ENCODE assay signal across 10 mouse cellular contexts in the genomic region with DNA sequence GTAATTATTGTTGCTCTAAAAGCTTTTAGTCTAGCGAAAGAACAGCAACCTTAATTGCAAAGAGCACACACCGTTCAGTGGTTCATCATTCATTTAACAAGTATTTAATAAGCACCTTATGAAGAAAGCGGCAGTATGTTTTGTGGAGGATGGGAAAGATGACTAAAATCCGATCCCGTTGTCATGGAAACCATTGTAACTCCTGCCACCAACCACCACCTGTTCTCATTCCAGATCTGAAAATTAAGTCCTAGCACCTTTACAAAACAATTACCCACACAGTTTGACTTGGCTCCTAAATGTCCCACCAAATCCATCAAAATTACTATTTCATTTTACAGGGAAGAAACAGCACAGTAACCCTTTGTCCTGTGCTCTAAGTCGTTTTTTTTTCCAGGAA. TPM values are rescaled to one million over a fixed set of nuclear protein-coding genes. Genes with fewer than 3 reads are reported as not detected.
A peak's percentile ranks its signal among the peaks of the same experiment; 100 is the strongest.
DNase-seq lines count a peak whose midpoint lies in the region; ATAC-seq lines count a peak whose summit lies in the region.
"Had no signal": no experiment of that assay in that cellular context is flagged by ENCODE, and none has a peak within 500 bp of the region (broad histone marks: within the 10 kb centered on the region; RNA-seq: fewer than 3 reads in every experiment).

No protein-coding gene starts in this region.

- no peaks in the 10 kb centered on the region for H3K27me3 ChIP-seq in erythroblast, embryonic 14.5 days (ENCODE audit: control insufficient read depth)
- H3K27me3 ChIP-seq in embryonic facial prominence, embryonic 14.5 days (replicated peaks; ENCODE audit: control insufficient read depth, insufficient read depth, low read length) = no peaks in the 10 kb centered on the region
- no peaks in the 10 kb centered on the region for H3K27me3 ChIP-seq in stomach, embryonic 15.5 days (replicated peaks)

- peak overlapping the region; percentile 95 for H3K27ac ChIP-seq in embryonic facial prominence, embryonic 14.5 days (replicated peaks; ENCODE audit: low read depth, low read length)
- H3K27ac ChIP-seq in stomach, embryonic 15.5 days = 0 out of 2 replicates have a peak overlapping the region, but pooled peaks have one; percentile 23

- H3K9me3 ChIP-seq in erythroblast, embryonic 14.5 days (ENCODE audit: control insufficient read depth, low read length) = no peaks in the 10 kb centered on the region
- no peaks in the 10 kb centered on the region for H3K9me3 ChIP-seq in embryonic facial prominence, embryonic 14.5 days (ENCODE audit: control insufficient read depth, low read length)
- no peaks in the 10 kb centered on the region for H3K9me3 ChIP-seq in stomach, embryonic 15.5 days

- H3K4me1 ChIP-seq in erythroblast, embryonic 14.5 days (ENCODE audit: control insufficient read depth) = peaks cover 16% of the 10 kb centered on the region
- H3K4me1 ChIP-seq in embryonic facial prominence, embryonic 14.5 days (ENCODE audit: control insufficient read depth, insufficient read depth, low read length) = peaks cover 16% of the 10 kb centered on the region; the same call in 1 of the 2 replicates
- H3K4me1 ChIP-seq in stomach, embryonic 15.5 days = peaks cover 8% of the 10 kb centered on the region; the same call in 1 of the 2 replicates

- 41% methylated on average over 6 of the region's 6 CpGs for WGBS in embryonic facial prominence, embryonic 14.5 days
- 38% methylated on average over 6 of the region's 6 CpGs for WGBS in stomach, embryonic 15.5 days

- ATAC-seq in erythroblast, adult 5-6 weeks (replicated peaks; ENCODE audit: low FRiP score, poor library complexity, severe bottlenecking) = no peak
- ATAC-seq in embryonic facial prominence, embryonic 14.5 days (ENCODE audit: low read depth) = no peak
- no peak for ATAC-seq in stomach, embryonic 15.5 days (ENCODE audit: insufficient read depth, low FRiP score, low read depth)

- H3K9ac ChIP-seq in embryonic facial prominence, embryonic 14.5 days (ENCODE audit: low read depth, low read length) = peak overlapping the region; percentile 78; the same call in 1 of the 2 replicates
- H3K9ac ChIP-seq in stomach, embryonic 15.5 days = no peak overlapping the region

- H3K36me3 ChIP-seq in erythroblast, embryonic 14.5 days (ENCODE audit: control insufficient read depth) = no peaks in the 10 kb centered on the region
- no peaks in the 10 kb centered on the region for H3K36me3 ChIP-seq in embryonic facial prominence, embryonic 14.5 days (ENCODE audit: control insufficient read depth, insufficient read depth, low read length)
- H3K36me3 ChIP-seq in stomach, embryonic 15.5 days = no peaks in the 10 kb centered on the region

- H3K4me2 ChIP-seq in embryonic facial prominence, embryonic 14.5 days (ENCODE audit: low read depth, low read length) = peak overlapping the region; percentile 74
- peak overlapping the region; percentile 61 for H3K4me2 ChIP-seq in stomach, embryonic 15.5 days

- peak; percentile 31 for DNase-seq in 3T3-L1 (ENCODE audit: low read depth, low spot score)
- no peak for DNase-seq in embryonic facial prominence, embryonic 14.5 days (ENCODE audit: low spot score)
- peak; percentile 29 to 75 for DNase-seq in layer of hippocampus, postnatal 14 days (ENCODE audit: low spot score in 2 of 2)
- no peak for DNase-seq in adrenal gland, adult 2 months
- DNase-seq in urinary bladder, postnatal 25 days (ENCODE audit: low spot score) = no peak

- peak overlapping the region; percentile 90 for H3K4me3 ChIP-seq in erythroblast, embryonic 14.5 days (replicated peaks)
- peak overlapping the region; percentile 54; the same call in 1 of the 2 replicates for H3K4me3 ChIP-seq in embryonic facial prominence, embryonic 14.5 days (ENCODE audit: low read depth, low read length)
- H3K4me3 ChIP-seq in stomach, embryonic 15.5 days (replicated peaks) = peak overlapping the region; percentile 51; the same call in 1 of the 2 replicates

RNA-seq across cellular contexts. Expression of a gene that starts 0.7 kb away (rescaled TPM):
- polyA plus RNA-seq in erythroblast, embryonic 14.5 days (2012) = 1.3 TPM in 2 replicates
- 3.5 and 5.0 TPM in 2 replicates for total RNA-seq in erythroblast, adult 5-6 weeks (2015; ENCODE audit: low replicate concordance)
- total RNA-seq in erythroblast, adult 5-6 weeks (2017; ENCODE audit: low replicate concordance) = 0.77 and 4.5 TPM in 2 replicates
- 38.6 and 44.3 TPM in 2 replicates for polyA plus RNA-seq in embryonic facial prominence, embryonic 14.5 days (2014; fragmentation: Nextera tagmentation; extraction: Ambion mirVana)
- total RNA-seq in layer of hippocampus, postnatal 14 days (2021) = 1 to 10 TPM; 4.9 to 6.7 TPM
- polyA plus RNA-seq in stomach, embryonic 15.5 days (2015; fragmentation: Nextera tagmentation; extraction: Ambion mirVana) = 10.0 and 11.5 TPM in 2 replicates
- 1 to 10 TPM; 5.9 to 9.3 TPM for total RNA-seq in adrenal gland, adult 2 months (2021)
- 3.4 and 4.5 TPM in 2 replicates for polyA plus RNA-seq in adrenal gland, adult 2 months (2012; rRNA removed)

RNA-seq across cellular contexts. Expression of a gene that starts 29.1 kb away (rescaled TPM):
- 0.44 and 0.54 TPM in 2 replicates for polyA plus RNA-seq in erythroblast, embryonic 14.5 days (2012)
- not detected in 2 replicates for total RNA-seq in erythroblast, adult 5-6 weeks (2015; ENCODE audit: low replicate concordance)
- total RNA-seq in erythroblast, adult 5-6 weeks (2017; ENCODE audit: low replicate concordance) = not detected in 2 replicates
- 2,046 and 2,257 TPM in 2 replicates for polyA plus RNA-seq in embryonic facial prominence, embryonic 14.5 days (2014; fragmentation: Nextera tagmentation; extraction: Ambion mirVana)
- total RNA-seq in layer of hippocampus, postnatal 14 days (2021) = 10 to 100 TPM; 72.8 to 77.3 TPM
- polyA plus RNA-seq in stomach, embryonic 15.5 days (2015; fragmentation: Nextera tagmentation; extraction: Ambion mirVana) = 780 and 950 TPM in 2 replicates
- total RNA-seq in adrenal gland, adult 2 months (2021) = 10 to 100 TPM; 32.3 to 58.6 TPM
- polyA plus RNA-seq in adrenal gland, adult 2 months (2012; rRNA removed) = 209 and 411 TPM in 2 replicates

RNA-seq across cellular contexts. Expression of a gene that starts 55.2 kb away (rescaled TPM):
- not detected in 2 replicates for polyA plus RNA-seq in erythroblast, embryonic 14.5 days (2012)
- total RNA-seq in erythroblast, adult 5-6 weeks (2015; ENCODE audit: low replicate concordance) = not detected in 2 replicates
- total RNA-seq in erythroblast, adult 5-6 weeks (2017; ENCODE audit: low replicate concordance) = not detected in 2 replicates
- polyA plus RNA-seq in embryonic facial prominence, embryonic 14.5 days (2014; fragmentation: Nextera tagmentation; extraction: Ambion mirVana) = 1.3 and 1.7 TPM in 2 replicates
- total RNA-seq in layer of hippocampus, postnatal 14 days (2021) = not detected
- polyA plus RNA-seq in stomach, embryonic 15.5 days (2015; fragmentation: Nextera tagmentation; extraction: Ambion mirVana) = 732 and 1,077 TPM in 2 replicates
- not detected for total RNA-seq in adrenal gland, adult 2 months (2021)
- not detected in 2 replicates for polyA plus RNA-seq in adrenal gland, adult 2 months (2012; rRNA removed)
- polyA plus RNA-seq: C2C12; frontal cortex, adult 2 months had no signal

Comparison
In these comparisons a context has a peak if more than half of its experiments do, and no peak if none do; other contexts are left out.
1. DNase-seq: peak in 3T3-L1 (single experiment) and layer of hippocampus, postnatal 14 days (2 of 2); none in embryonic facial prominence, embryonic 14.5 days (single experiment), adrenal gland, adult 2 months (single experiment) and urinary bladder, postnatal 25 days (single experiment).
2. RNA of a gene that starts 29.1 kb away (polyA plus RNA-seq): 2,046 to 2,257 TPM in embryonic facial prominence, embryonic 14.5 days, 780 to 950 TPM in stomach, embryonic 15.5 days and 209 to 411 TPM in adrenal gland, adult 2 months; 0.44 to 0.54 TPM in erythroblast, embryonic 14.5 days; every median in the first group is over 100 times any median in the second.
3. RNA of a gene that starts 55.2 kb away (polyA plus RNA-seq): 732 to 1,077 TPM in stomach, embryonic 15.5 days; 1.3 to 1.7 TPM in embryonic facial prominence, embryonic 14.5 days, not detected in erythroblast, embryonic 14.5 days and not detected in adrenal gland, adult 2 months; every median in the first group is over 100 times any median in the second.
4. Peak in every context shown above with its lines, with median percentiles within 50 percentile points of each other: H3K4me3 ChIP-seq.